Mouse (Mus musculus): Measurements from ENCODE around the gene Astl. TPM values are rescaled to one million over a fixed set of nuclear protein-coding genes. Genes with fewer than 3 reads are reported as not detected.

Gene Astl
- polyA plus RNA-seq, 1 experiment from 2014 or later = not detected

DNA sequence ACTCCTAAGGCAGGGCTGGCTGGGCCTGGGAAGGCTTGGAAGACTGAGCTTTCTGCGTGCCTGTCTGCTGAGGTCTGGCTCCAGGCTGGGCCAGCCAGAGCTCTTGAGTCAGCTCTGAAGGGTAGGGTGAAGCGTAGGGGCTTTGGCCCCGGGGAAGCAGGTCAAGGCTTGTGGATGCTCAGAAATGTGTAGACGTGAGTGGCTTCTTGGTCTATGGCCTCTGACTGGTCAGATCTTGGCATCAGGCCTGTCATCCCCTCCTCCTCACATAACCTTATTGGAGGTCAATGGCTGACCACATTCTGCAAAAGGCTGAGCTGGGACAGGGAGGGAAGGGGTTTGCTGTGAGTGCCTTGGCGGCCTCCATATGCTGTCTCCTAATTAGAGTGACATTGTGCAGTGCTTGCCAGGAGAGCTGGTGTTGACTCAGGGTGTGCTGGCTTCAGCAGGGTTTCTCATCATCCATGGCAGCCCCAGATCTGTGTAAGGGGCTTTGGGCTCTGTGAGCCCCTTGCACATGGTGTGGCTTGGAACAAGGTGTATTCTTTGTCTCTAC, 56.2 kb downstream of the Astl start:
- Histone ChIP-seq H3K27ac (ENCODE audit: low read depth, low read length) (no peak overlapping the region), H3K9me3 (ENCODE audit: control insufficient read depth, low read length) (no peaks in the 10 kb centered on the region), H3K27me3 (ENCODE audit: control insufficient read depth, insufficient read depth, low read length) (no peaks in the 10 kb centered on the region), H3K9ac (ENCODE audit: low read depth, low read length) (no peak overlapping the region), H3K4me3 (ENCODE audit: low read depth, low read length) (no peak overlapping the region), H3K4me2 (replicated peaks; ENCODE audit: low read depth, low read length) (no peak overlapping the region), H3K4me1 (replicated peaks; ENCODE audit: control insufficient read depth, insufficient read depth, low read length) (no peaks in the 10 kb centered on the region), H3K36me3 (ENCODE audit: control insufficient read depth, insufficient read depth, low read length) (no peaks in the 10 kb centered on the region)
- WGBS = 84% methylated on average over 5 of the region's 5 CpGs
- ATAC-seq (ENCODE audit: low FRiP score) (no peak), DNase-seq (ENCODE audit: low spot score) (no peak)

DNA sequence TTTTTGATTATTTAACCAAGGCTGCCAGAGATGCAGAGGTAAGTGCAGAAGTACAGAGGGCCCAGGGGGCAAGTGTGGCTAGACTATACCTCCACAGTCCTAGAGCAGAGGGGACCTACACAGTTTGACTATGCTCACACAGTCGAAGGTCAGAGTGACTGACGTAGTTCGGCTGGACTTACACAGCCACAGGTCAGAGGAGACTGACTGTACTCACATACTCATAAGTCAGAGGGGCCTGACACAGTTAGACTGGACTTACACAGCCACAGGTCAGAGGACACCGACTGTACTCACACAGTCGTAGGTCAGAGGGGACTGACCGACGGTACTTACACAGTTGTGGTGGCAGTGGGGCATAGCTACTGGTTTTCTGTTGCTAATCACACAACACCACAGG, 60.3 kb downstream of the Astl start:
- Histone ChIP-seq H3K9me3 (ENCODE audit: control insufficient read depth, low read length) (no peaks in the 10 kb centered on the region), H3K27me3 (ENCODE audit: control insufficient read depth, insufficient read depth, low read length) (no peaks in the 10 kb centered on the region), H3K9ac (ENCODE audit: low read depth, low read length) (no peak overlapping the region), H3K4me1 (replicated peaks; ENCODE audit: control insufficient read depth, insufficient read depth, low read length) (no peaks in the 10 kb centered on the region), H3K36me3 (ENCODE audit: control insufficient read depth, insufficient read depth, low read length) (no peaks in the 10 kb centered on the region), H3K27ac (ENCODE audit: low read depth, low read length) (no peak overlapping the region), H3K4me3 (ENCODE audit: low read depth, low read length) (no peak overlapping the region), H3K4me2 (replicated peaks; ENCODE audit: low read depth, low read length) (no peak overlapping the region)
- WGBS = 83% methylated on average over 7 of the region's 7 CpGs
- no peak for DNase-seq (ENCODE audit: low spot score)
- ATAC-seq (ENCODE audit: low FRiP score) = no peak

Other genes starting within 250 kb of the Astl start
- gene Ncaph, start 204.7 kb upstream of the Astl start, polyA plus RNA-seq (2014; fragmentation: Nextera tagmentation; extraction: Ambion mirVana) = 86.8 and 95.2 TPM in 2 replicates
- gene Itpripl1, start 195.2 kb upstream of the Astl start, polyA plus RNA-seq (2014; fragmentation: Nextera tagmentation; extraction: Ambion mirVana) = 12.7 and 16.8 TPM in 2 replicates
- gene 1810024B03Rik, start 130.4 kb upstream of the Astl start, polyA plus RNA-seq (2014; fragmentation: Nextera tagmentation; extraction: Ambion mirVana) = 2.7 and 3.0 TPM in 2 replicates
- gene Snrnp200, start 130.3 kb upstream of the Astl start, polyA plus RNA-seq (2014; fragmentation: Nextera tagmentation; extraction: Ambion mirVana) = 91.6 and 93.3 TPM in 2 replicates
- 57.9 and 63.5 TPM in 2 replicates for gene Ciao1, start 90.8 kb upstream of the Astl start, polyA plus RNA-seq (2014; fragmentation: Nextera tagmentation; extraction: Ambion mirVana)
- gene Tmem127, start 90.7 kb upstream of the Astl start, polyA plus RNA-seq (2014; fragmentation: Nextera tagmentation; extraction: Ambion mirVana) = 21.7 and 26.2 TPM in 2 replicates
- gene Stard7, start 68.4 kb upstream of the Astl start, polyA plus RNA-seq (2014; fragmentation: Nextera tagmentation; extraction: Ambion mirVana) = 79.5 and 79.9 TPM in 2 replicates
- gene Dusp2, start 2.5 kb upstream of the Astl start, polyA plus RNA-seq (2014; fragmentation: Nextera tagmentation; extraction: Ambion mirVana) = 4.9 and 5.5 TPM in 2 replicates
- 2.7 and 3.5 TPM in 2 replicates for gene Adra2b, start 24.6 kb downstream of the Astl start, polyA plus RNA-seq (2014; fragmentation: Nextera tagmentation; extraction: Ambion mirVana)
- gene Gpat2, start 86.6 kb downstream of the Astl start, polyA plus RNA-seq (2014; fragmentation: Nextera tagmentation; extraction: Ambion mirVana) = 0.32 TPM in 2 replicates
- gene Fahd2a, start 105.9 kb downstream of the Astl start, polyA plus RNA-seq (2014; fragmentation: Nextera tagmentation; extraction: Ambion mirVana) = 25.7 and 27.8 TPM in 2 replicates
- 2.6 and 3.4 TPM in 2 replicates for gene Kcnip3, start 183.5 kb downstream of the Astl start, polyA plus RNA-seq (2014; fragmentation: Nextera tagmentation; extraction: Ambion mirVana)
- 0.40 and 0.86 TPM in 2 replicates for gene Prom2, start 202.8 kb downstream of the Astl start, polyA plus RNA-seq (2014; fragmentation: Nextera tagmentation; extraction: Ambion mirVana)
- gene Zfp661, start 248.5 kb downstream of the Astl start, polyA plus RNA-seq (2014; fragmentation: Nextera tagmentation; extraction: Ambion mirVana) = 7.8 and 9.5 TPM in 2 replicates
- gene Mrps5, start 248.6 kb downstream of the Astl start, polyA plus RNA-seq (2014; fragmentation: Nextera tagmentation; extraction: Ambion mirVana) = 154 and 157 TPM in 2 replicates